Mouse (Mus musculus): ENCODE results near the gene Synpo2.

Gene Synpo2

DNA sequence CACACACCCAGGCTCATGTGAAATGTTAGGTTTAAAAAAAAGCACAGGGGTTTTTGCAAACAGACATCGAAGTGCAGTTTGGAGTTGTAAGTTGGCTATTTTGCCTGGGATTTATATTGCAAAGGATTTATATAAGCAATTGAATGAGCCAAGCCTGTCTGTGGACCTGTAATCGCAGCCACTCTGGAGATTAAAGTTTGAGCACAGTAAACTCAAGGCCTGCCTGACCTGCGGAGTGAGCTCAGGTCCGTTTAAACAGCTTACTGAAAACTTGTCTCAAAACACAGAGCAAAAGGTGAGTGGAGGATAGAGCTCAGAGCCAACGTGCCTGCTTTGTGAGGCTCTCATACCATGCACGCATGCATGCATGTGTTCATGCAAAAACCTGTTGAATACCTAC lies 30.9 kb downstream of the Synpo2 start:
- DNase-seq (ENCODE audit: low read depth, low spot score) = no peak

DNA sequence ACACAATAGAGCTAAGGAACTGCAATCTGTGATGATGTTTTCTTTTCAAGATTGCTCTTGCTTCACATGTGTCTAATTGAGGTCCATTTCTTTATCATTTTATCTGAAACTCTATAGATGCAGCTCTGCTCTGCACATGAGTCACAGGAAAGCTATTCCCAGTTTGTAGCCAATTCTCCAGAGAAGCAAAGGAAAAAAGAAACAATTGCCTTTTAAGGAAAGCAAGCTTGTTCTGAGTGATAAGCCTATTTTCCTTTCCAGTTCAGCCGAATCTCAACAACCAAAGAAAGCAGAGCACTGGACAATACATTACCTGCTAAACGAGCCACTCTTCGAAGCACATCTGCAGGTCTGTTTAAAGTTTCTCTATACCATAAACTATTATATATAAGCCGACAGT lies 31.3 kb downstream of the Synpo2 start:
- DNase-seq (ENCODE audit: low read depth, low spot score) = no peak

DNA sequence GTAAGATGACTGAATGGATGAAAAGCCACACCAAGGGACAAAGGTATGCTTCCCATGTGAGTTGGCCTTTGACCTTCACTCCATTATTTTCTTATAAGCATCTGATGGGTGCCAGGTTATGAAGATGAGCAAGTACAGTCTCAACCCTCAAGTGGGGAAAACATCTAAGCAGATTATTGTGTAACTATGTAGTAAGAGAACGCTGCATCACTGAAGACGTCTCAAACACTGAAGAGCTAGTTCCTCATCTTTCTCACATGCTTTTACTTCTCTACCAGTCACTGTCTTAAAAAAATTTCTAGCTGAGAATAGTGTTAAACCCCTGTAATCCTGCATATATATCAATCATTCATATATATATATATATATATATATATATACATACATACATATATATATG lies 34.2 kb downstream of the Synpo2 start:
- DNase-seq (ENCODE audit: low read depth, low spot score) = no peak

DNA sequence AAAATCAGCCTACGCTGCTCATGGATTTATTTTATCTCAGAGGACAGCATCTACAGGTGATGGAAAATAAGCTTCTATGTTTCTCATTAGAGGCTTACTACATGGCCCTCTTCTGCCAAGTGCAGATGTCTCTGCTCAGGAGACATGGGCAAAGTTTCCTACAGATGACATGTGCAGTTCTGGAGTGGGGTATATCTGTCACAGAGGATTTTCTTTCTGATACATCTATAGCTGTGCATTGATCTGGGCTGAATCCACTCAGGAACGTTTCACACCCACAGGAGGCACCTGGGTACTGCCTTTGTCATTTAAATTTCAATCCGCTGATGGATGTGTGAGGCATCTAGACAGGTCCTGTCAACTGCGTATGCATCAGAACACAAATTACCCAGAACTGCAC lies 42.2 kb downstream of the Synpo2 start:
- no peak for DNase-seq (ENCODE audit: low read depth, low spot score)

DNA sequence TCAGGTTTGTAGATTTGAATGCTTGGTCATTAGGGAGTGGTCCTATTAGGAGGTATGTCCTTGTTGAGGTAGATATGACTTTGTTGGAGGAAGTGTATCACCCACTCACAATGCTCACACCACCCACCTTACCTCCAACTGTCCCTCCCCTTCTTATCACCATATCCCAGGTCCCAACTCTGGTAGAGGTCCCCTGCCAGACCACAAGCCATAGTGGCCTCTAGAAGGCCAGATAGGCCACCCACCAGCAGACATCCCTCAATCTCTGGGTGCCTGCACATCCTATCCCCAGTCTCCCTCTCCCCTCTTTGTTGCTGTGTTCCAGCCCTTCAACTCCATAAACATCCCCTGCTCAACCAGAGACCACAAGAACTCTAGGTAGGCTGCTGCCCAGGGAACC lies 44.3 kb downstream of the Synpo2 start:
- no peak for DNase-seq (ENCODE audit: low read depth, low spot score)

DNA sequence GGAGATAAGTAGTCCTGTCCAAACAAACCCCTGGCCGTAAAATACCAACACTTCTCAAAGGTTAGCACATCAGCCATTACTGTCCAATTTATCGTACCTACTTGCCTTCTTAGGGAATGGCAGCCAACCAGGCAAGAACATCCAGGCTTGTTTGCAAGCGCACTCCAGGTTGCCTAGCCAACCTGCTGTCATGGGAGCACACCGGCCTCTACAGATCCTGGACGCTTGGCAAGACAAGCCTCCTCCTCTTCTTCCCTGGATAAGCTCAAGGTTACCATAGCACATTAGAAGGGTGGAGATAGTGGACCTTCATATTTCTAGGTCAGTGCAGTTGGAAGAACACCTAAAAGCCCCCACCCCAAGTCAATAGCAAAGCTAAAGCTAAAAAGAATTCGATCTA lies 45.6 kb downstream of the Synpo2 start:
- no peak for DNase-seq (ENCODE audit: low read depth, low spot score)

DNA sequence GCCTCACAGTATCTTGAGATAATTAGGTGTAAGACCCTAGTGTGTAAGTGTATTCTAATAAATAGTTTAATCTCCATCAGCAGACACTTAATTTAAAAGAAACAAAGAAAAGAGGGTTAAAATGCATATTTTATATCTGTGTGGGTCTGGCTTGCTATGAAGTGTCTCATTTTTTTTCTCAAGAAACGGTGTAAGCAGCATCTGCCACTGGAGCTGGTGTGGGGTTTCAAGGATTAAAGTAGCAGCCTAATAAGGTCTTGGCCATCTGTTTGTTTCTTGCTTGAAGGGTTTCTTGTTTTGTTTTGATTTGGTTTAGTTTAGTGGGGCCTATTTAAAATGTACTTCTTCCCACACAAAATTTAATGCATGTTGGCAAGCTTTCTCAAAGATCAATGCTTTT lies 46.1 kb downstream of the Synpo2 start:
- no peak for DNase-seq (ENCODE audit: low read depth, low spot score)

DNA sequence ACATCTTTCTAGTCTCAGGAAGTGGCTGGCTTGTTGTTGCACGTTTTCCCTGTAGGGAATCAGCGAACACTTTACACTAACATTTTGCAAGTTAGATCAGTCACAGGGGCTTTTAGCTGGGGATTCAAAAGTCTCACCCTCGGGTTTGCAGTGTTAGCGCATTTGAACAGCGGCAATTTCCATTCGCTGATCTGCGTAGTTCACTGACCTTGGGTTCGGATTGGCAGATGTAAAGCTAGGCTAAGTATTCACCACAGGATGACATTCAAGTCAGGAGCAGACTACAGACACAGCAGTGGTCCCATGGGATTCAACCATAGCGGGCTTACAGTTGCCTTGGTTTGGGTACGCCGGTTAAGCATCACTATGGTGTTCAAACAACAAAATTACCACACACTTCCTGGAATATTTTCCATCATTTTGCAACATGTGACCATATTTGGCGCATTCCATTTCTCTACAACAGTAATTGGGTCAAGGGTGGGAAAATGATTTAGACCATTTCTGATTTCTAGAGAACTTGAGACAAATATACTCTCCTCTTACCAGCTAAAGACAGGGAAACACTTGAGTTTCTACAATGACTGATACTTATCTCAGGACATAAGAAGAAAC lies 47.2 kb downstream of the Synpo2 start:
- DNase-seq (ENCODE audit: low read depth, low spot score) = no peak

DNA sequence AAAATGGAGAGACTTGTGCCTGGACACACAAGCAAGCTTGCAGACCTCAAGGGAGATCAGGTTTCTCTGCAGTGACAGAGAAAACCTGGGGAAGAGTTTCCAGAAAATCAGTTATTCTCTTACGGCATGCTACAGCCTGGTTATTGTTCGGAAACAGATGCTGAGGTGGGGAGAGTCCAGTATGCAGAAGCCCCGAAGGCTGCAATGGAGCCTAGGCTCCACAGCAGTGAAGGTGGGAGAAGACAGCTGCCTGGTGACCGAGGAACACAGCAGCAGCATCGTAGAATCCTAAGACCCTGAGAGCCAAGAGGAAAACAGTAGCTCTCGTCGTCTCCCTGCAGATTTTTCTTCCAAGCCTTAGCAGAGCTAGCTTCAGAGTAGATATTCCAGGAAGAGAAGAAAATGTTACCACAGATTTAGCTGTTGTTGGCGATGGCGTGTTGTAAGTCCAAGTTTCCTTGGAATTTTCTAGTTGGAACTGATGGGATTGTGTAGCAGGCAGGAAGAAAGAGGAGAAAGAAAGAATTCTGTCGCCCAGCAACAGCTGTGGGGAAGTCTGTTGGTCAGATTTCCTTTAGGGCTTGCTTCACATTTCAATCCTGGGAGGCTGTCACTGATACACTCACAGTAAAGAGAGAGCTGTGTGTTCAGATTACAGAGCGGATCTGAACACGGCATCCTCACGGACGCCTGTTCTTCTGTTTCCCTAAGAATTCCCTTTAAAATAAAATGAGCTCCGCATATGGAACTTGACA lies 48.4 kb downstream of the Synpo2 start:
- DNase-seq (ENCODE audit: low read depth, low spot score) = no peak

DNA sequence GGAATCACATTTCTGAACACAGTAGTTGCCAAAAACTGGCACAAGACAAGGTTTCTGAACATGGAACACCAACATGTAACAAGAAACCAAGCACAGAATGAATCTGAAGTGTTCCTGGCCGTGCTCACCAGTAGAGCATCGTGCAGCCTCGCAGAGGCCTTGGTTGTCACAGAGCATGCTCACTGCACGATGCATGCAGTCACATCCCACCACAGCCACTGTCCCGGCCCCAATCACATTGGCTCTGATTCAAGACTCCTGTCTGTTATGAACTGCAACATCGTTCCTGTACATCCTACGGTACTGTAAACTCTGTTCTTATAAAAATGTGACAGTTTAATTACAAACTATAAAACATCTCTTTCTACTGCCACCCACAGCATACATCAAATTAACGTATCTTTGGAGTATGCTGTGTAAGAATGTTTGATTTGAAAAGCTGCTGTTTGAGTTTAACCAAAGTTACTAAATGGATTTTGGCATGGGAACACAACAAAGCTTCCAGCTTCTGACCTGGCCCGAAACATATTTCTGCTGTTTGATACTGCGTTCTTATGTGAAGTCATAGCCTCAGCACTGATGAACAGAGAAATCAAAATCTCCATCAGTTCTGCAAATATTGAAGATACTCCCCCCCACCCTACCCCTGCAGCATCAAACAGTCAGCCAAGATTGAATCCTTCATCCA lies 50.6 kb downstream of the Synpo2 start:
- DNase-seq (ENCODE audit: low read depth, low spot score) = no peak

DNA sequence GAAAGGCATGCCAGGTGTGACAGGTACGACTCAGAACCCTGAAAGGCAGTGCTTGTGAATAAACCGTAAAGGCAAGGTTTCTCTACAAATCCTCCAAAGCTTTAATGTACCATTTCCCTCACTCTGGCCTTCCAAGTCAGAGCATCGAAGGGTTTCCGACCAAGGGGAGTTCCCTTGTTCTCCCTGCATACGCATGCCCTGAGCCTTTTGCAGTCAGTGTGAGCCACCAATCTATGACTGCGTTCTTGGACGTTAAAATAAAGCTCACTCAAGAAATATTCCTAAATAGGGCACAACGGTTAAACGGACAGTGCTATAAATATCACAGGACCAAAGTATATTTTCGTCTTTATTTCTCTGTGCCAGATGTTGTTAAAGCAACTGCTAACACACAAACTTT lies 51.7 kb downstream of the Synpo2 start:
- DNase-seq (ENCODE audit: low read depth, low spot score) = no peak

DNA sequence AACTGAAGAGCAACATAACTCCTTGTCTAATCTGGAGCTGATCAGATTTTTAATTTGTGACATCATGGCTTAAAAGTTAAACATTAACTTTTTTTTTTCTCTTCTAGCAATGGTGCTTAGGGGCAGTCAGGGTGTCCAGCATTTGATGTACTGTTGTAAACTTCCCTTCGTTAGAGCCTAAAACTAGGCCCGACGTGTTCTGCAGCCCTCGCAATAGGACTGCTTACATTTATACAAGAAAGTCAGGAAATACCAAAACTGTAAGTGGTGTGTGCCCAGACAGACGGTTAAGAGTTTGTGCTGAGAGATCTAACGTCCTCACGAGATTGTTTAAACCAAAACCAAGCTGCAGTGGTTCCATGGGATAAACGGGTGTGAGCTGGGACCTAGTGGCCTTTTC lies 56.4 kb downstream of the Synpo2 start:
- no peak for DNase-seq (ENCODE audit: low read depth, low spot score)

DNA sequence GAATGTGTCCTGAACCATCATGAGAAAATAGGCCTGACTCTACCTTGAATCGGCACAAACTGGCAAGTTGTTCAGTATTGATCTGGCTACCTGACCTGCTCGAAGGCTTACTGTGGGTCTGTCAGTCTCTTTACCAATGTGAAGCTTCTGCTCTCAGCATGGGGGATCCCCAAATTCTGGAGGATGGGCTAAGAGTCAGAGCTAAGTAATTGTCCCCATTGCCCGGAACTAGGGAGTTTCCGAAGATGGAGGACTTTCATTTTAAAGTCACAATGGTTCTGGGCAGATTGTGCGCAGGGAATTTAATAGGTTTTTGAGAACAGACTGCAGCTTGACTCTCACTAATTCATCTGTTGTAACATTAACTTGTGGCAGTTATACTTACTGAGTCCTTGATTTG lies 56.9 kb downstream of the Synpo2 start:
- DNase-seq (ENCODE audit: low read depth, low spot score) = no peak

DNA sequence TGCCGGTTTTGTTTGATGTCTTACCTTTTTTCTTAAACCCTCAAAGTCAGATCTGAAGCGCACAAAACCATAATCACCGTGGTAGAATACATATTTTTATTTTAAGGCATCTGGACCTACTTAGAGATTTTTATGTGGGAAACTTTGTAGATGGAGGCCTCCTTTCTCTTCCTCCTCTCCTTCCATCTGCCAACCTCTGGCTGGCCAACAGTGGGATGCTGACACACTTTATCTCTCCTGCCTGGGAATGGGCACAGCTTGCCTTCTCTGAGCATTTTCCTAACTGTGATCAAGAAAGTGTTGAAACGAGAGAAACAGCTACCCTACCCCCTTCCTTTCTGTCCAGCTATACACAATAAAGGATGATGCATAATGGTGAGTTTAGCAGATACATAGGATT lies 57.5 kb downstream of the Synpo2 start:
- no peak for DNase-seq (ENCODE audit: low read depth, low spot score)

DNA sequence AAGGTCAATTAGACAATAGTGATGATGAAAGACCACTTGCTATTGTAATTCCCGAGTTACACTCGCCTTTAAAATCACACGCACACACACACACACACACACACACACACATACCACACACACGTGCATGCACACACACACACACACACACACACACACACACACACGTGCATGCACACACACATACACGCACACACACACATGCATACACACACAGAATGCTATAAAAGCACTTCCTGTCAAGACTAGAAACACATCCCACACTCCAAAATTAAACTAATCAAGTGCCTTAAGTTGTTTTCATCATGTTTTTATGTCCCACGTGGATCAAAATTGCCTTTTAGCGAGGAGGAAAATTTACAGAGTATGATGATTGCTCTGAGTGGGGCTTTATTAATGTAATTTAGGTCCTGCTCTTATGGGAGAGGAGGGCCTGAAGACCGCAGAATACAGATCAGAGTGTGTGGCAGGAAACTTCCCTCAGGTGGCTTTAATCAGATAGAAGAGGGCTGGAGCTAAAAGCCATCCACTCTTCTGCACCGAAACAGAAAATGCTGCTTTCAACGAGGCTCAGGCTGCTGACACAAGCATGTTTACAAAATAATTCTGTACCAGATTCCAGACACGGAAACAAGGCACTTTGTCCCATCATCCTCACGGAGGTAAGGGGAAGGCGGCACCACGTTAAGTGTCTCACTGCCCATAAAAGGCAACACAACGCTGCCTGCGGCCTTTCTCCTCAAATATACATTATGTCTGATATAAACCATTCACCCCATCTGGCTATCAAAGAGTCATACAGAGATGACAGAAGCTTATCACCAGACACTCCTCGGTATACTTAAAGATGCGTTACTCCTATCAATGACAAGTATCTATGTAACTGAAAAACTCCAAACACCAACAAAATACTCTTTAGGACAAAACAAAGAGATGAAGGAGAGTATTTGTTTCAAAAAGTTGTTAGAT lies 59.3 kb downstream of the Synpo2 start:
- no peak for DNase-seq (ENCODE audit: low read depth, low spot score)

DNA sequence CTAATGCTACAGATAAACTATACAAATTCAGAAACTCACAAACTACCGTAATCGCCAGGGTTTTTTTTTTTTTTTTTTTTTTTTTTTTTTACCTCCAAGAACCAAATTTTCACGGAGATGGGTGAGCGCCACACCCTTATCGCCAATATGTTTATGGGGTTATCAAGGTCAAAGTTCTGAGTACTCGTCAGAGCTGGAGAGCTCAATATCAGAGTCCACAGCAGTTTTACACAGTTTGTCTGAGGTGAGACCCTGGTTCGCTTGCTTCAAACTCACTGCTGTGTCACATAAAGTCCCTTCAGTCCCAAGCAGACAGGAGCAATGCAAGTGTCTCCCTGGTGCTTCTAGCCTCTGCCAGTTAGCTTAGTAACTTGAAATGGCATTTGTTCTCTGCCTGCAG lies 60.8 kb downstream of the Synpo2 start:
- DNase-seq (ENCODE audit: low read depth, low spot score) = no peak

DNA sequence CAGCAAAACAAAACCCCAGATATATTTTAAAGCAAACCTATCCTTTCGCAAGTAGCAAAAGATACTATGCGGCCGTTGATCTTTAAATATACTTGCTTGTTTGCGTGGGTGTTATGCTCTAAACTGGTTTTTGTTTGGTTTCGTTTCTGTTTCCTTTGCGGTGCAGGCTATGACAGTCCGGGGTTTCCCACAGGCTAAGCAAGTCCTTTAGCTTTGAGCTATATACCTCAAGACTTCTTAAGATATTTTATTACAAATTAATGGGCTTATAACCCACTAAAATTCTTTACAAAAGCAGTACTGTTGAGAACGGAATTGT lies 61.6 kb downstream of the Synpo2 start:
- DNase-seq (ENCODE audit: low read depth, low spot score) = no peak

DNA sequence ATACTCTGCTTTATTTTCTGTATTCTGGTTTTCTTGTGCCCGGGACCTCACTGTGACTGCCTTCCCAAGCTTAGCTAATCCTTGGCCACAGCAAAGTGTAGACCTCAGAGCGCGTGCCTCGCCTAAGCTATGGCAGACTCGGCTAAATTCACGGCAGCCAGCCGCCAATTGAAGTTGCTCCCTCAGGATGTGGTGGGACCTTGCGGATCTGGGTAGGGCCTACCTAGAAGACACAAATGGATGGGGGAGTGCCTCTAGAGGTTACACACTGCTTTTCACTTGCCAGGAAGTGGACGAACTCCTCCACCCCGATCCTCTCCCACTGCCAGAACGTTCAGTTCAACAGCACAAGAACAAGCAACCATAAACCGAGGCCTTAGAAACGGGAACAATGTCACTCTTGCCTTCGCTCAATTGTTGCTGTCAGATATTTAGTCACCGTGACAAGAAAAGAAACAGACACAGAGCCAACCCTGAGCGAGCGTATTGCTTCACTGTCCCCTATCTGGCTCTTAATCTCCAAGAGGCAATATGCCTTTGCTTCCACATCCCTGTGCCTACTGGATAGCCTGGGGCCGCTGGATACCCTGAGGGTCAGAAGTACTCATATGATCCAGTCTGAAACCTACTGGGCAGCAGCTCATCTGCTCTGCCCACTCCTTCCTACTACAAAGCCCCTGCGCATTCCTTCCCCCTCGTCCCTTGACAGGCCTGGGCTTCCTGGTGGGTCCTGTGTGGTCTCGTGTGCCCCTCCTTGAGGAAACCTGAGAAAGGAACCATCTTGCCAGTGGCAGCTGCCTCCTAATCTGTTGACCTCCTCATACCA lies 62.2 kb downstream of the Synpo2 start:
- no peak for DNase-seq (ENCODE audit: low read depth, low spot score)

DNA sequence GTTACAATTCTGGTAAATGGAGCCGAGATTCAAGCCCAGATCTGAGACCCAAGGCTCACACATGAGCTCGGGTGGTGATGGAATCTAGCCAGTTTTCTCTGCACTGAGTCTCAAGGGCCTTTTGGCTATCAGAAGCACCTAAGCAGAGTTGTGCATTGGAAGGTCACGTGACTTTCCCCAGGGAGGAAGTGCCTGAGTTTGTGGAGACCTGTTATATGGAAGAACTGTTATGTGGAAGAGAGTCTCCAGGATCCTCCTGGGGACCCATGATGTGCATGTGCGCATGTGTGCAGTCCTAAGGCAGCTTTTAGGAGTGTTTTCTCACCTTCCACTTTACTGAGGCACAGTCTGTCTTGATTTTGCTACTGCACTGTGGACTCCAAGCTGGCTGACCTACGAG lies 63.8 kb downstream of the Synpo2 start:
- DNase-seq (ENCODE audit: low read depth, low spot score) = no peak

DNA sequence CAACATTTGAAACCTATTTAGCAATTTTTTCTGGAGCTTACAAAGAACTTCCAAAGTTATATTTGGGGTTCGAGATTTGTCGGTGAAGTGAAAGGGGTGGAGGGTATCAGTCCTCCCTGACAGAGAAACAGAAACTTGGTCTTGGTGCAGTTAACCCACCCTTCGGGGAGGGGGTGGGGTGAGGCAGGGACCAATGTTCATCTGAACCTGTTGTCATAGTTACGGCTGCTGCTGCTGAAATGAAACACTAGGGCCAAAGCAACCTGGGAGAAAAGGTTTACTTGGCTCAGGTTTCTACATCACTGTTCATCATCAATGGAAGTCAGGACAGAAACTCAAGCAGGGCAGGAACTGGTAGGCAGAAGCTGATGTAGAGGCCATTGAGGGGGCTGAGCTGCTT lies 66.6 kb downstream of the Synpo2 start:
- DNase-seq (ENCODE audit: low read depth, low spot score) = no peak

DNA sequence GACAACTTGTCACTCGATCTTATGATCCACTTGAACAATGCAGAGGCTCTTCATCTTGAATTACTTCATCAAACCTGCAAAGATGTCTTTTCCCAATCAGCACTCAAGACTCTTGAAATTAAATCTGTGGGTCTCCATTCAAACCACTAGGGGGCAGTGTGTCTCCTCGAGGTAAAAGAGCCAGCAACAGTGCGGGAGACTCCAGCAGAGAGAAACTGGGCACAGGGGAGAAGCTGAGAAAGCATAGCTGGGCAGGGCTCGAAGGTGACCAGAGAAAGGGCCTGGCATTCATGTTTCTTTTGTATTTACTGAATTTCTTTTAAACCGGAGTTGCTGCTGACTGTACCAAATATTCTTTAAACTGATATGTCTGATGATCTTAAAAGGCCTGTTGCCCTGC lies 67.1 kb downstream of the Synpo2 start:
- peak; percentile 73 for DNase-seq (ENCODE audit: low read depth, low spot score)

Measured in forelimb bud, embryonic 11.5 days (tissue).